Mouse (Mus musculus): Measurements from ENCODE around the gene Trmo. TPM values are rescaled to one million over a fixed set of nuclear protein-coding genes. Genes with fewer than 3 reads are reported as not detected.

Gene Trmo
- polyA plus RNA-seq, 1 experiment from 2014 or later, result 11.6 TPM

- ATAC-seq (replicated peaks; ENCODE audit: low FRiP score) (no peak), DNase-seq (ENCODE audit: low spot score) (peak; percentile 63)
- Histone ChIP-seq H3K27ac (ENCODE audit: low read depth, low read length) (peak overlapping the region; percentile 89), H3K4me1 (replicated peaks; ENCODE audit: control insufficient read depth, insufficient read depth, low read length) (no peaks in the 10 kb centered on the region; the same call in 1 of the 2 replicates), H3K9me3 (ENCODE audit: control insufficient read depth, low read length) (no peaks in the 10 kb centered on the region), H3K27me3 (ENCODE audit: control insufficient read depth, insufficient read depth, low read length) (no peaks in the 10 kb centered on the region), H3K4me2 (ENCODE audit: low read depth, low read length, severe bottlenecking) (peak overlapping the region; percentile 71), H3K9ac (ENCODE audit: low read length) (peak overlapping the region; percentile 90), H3K36me3 (ENCODE audit: control insufficient read depth, insufficient read depth, low read length) (no peaks in the 10 kb centered on the region; the same call in 1 of the 2 replicates), H3K4me3 (ENCODE audit: low read depth, low read length) (peak overlapping the region; percentile 64)
- WGBS, result 2% methylated on average over 24 of the region's 24 CpGs
Observed at GRCm38 (mm10) chr4:46389612-46390341, 540 bp upstream of the Trmo start.

- DNase-seq (ENCODE audit: low spot score), result no peak
- Histone ChIP-seq H3K36me3 (ENCODE audit: control insufficient read depth, insufficient read depth, low read length) (no peaks in the 10 kb centered on the region; the same call in 1 of the 2 replicates), H3K4me1 (replicated peaks; ENCODE audit: control insufficient read depth, insufficient read depth, low read length) (no peaks in the 10 kb centered on the region; the same call in 1 of the 2 replicates), H3K9ac (ENCODE audit: low read length) (peak overlapping the region; percentile 90; the same call in 1 of the 2 replicates), H3K27me3 (ENCODE audit: control insufficient read depth, insufficient read depth, low read length) (no peaks in the 10 kb centered on the region), H3K27ac (ENCODE audit: low read depth, low read length) (no peak overlapping the region), H3K4me3 (ENCODE audit: low read depth, low read length) (peak overlapping the region; percentile 64), H3K9me3 (ENCODE audit: control insufficient read depth, low read length) (no peaks in the 10 kb centered on the region), H3K4me2 (ENCODE audit: low read depth, low read length, severe bottlenecking) (peak overlapping the region; percentile 71; the same call in 1 of the 2 replicates)
- WGBS, result 38% methylated on average over 5 of the region's 5 CpGs
- no peak for ATAC-seq (replicated peaks; ENCODE audit: low FRiP score)
Observed at GRCm38 (mm10) chr4:46388556-46388955, 681 bp downstream of the Trmo start.

- Histone ChIP-seq H3K4me1 (replicated peaks; ENCODE audit: control insufficient read depth, insufficient read depth, low read length) (0 out of 2 replicates have a peak, but pooled peaks cover 2% of the 10 kb centered on the region), H3K4me2 (ENCODE audit: low read depth, low read length, severe bottlenecking) (peak overlapping the region; percentile 52), H3K36me3 (ENCODE audit: control insufficient read depth, insufficient read depth, low read length) (no peaks in the 10 kb centered on the region; the same call in 1 of the 2 replicates), H3K9me3 (ENCODE audit: control insufficient read depth, low read length) (no peaks in the 10 kb centered on the region), H3K27me3 (ENCODE audit: control insufficient read depth, insufficient read depth, low read length) (no peaks in the 10 kb centered on the region; the same call in 1 of the 2 replicates), H3K4me3 (ENCODE audit: low read depth, low read length) (peak overlapping the region; percentile 25), H3K9ac (ENCODE audit: low read length) (0 out of 2 replicates have a peak overlapping the region, but pooled peaks have one; percentile 16), H3K27ac (ENCODE audit: low read depth, low read length) (no peak overlapping the region)
- DNase-seq (ENCODE audit: low spot score), result peak; percentile 86
- peak; percentile 51 for ATAC-seq (replicated peaks; ENCODE audit: low FRiP score)
- WGBS, result 17% methylated on average over 22 of the region's 22 CpGs
Observed at GRCm38 (mm10) chr4:46374869-46375368, 14.3 kb downstream of the Trmo start.

GRCm38 (mm10) chr4:46374455-46374854 lies 14.8 kb downstream of the Trmo start:
- ATAC-seq (replicated peaks; ENCODE audit: low FRiP score) (no peak), DNase-seq (ENCODE audit: low spot score) (no peak)
- Histone ChIP-seq H3K9ac (ENCODE audit: low read length) (no peak overlapping the region), H3K27ac (ENCODE audit: low read depth, low read length) (no peak overlapping the region), H3K27me3 (ENCODE audit: control insufficient read depth, insufficient read depth, low read length) (no peaks in the 10 kb centered on the region; the same call in 1 of the 2 replicates), H3K9me3 (ENCODE audit: control insufficient read depth, low read length) (no peaks in the 10 kb centered on the region), H3K36me3 (ENCODE audit: control insufficient read depth, insufficient read depth, low read length) (no peaks in the 10 kb centered on the region; the same call in 1 of the 2 replicates), H3K4me3 (ENCODE audit: low read depth, low read length) (peak overlapping the region; percentile 25), H3K4me1 (replicated peaks; ENCODE audit: control insufficient read depth, insufficient read depth, low read length) (0 out of 2 replicates have a peak, but pooled peaks cover 2% of the 10 kb centered on the region), H3K4me2 (ENCODE audit: low read depth, low read length, severe bottlenecking) (peak overlapping the region; percentile 52)
- WGBS, result 55% methylated on average over 6 of the region's 6 CpGs

- Histone ChIP-seq H3K9me3 (ENCODE audit: control insufficient read depth, low read length) (no peaks in the 10 kb centered on the region), H3K4me2 (ENCODE audit: low read depth, low read length, severe bottlenecking) (peak overlapping the region; percentile 32; the same call in 1 of the 2 replicates), H3K27me3 (ENCODE audit: control insufficient read depth, insufficient read depth, low read length) (no peaks in the 10 kb centered on the region; the same call in 1 of the 2 replicates), H3K4me1 (replicated peaks; ENCODE audit: control insufficient read depth, insufficient read depth, low read length) (peaks cover 4% of the 10 kb centered on the region), H3K9ac (ENCODE audit: low read length) (peak overlapping the region; percentile 29; the same call in 1 of the 2 replicates), H3K4me3 (ENCODE audit: low read depth, low read length) (no peak overlapping the region), H3K36me3 (ENCODE audit: control insufficient read depth, insufficient read depth, low read length) (no peaks in the 10 kb centered on the region), H3K27ac (ENCODE audit: low read depth, low read length) (no peak overlapping the region)
- 3% methylated on average over 18 of the region's 19 CpGs for WGBS
- peak; percentile 72 for DNase-seq (ENCODE audit: low spot score)
- ATAC-seq (replicated peaks; ENCODE audit: low FRiP score), result peak; percentile 55; the same call in 1 of the 2 replicates
Observed at GRCm38 (mm10) chr4:46371030-46371429, 18.2 kb downstream of the Trmo start.

- H3K9ac ChIP-seq (ENCODE audit: low read length), result no peak overlapping the region
- peaks cover 4% of the 10 kb centered on the region for H3K4me1 ChIP-seq (replicated peaks; ENCODE audit: control insufficient read depth, insufficient read depth, low read length)
- no peak overlapping the region for H3K4me3 ChIP-seq (ENCODE audit: low read depth, low read length)
- WGBS, result 52% methylated on average over 6 of the region's 6 CpGs
- H3K4me2 ChIP-seq (ENCODE audit: low read depth, low read length, severe bottlenecking), result no peak overlapping the region
- H3K27ac ChIP-seq (ENCODE audit: low read depth, low read length), result no peak overlapping the region
- peaks cover under 1% of the 10 kb centered on the region; the same call in 1 of the 2 replicates for H3K27me3 ChIP-seq (ENCODE audit: control insufficient read depth, insufficient read depth, low read length)
- no peaks in the 10 kb centered on the region for H3K9me3 ChIP-seq (ENCODE audit: control insufficient read depth, low read length)
- DNase-seq (ENCODE audit: low spot score) (no peak), ATAC-seq (replicated peaks; ENCODE audit: low FRiP score) (no peak)
- no peaks in the 10 kb centered on the region for H3K36me3 ChIP-seq (ENCODE audit: control insufficient read depth, insufficient read depth, low read length)
Observed at GRCm38 (mm10) chr4:46370406-46370805, 18.8 kb downstream of the Trmo start.

- H3K27me3 ChIP-seq (ENCODE audit: control insufficient read depth, insufficient read depth, low read length), result peaks cover 2% of the 10 kb centered on the region; the same call in 1 of the 2 replicates
- no peak overlapping the region for H3K9ac ChIP-seq (ENCODE audit: low read length)
- DNase-seq (ENCODE audit: low spot score) (no peak), ATAC-seq (replicated peaks; ENCODE audit: low FRiP score) (no peak)
- no peak overlapping the region for H3K4me3 ChIP-seq (ENCODE audit: low read depth, low read length)
- no peak overlapping the region for H3K27ac ChIP-seq (ENCODE audit: low read depth, low read length)
- no peaks in the 10 kb centered on the region for H3K9me3 ChIP-seq (ENCODE audit: control insufficient read depth, low read length)
- 61% methylated on average over 4 of the region's 4 CpGs for WGBS
- H3K36me3 ChIP-seq (ENCODE audit: control insufficient read depth, insufficient read depth, low read length), result no peaks in the 10 kb centered on the region
- no peak overlapping the region for H3K4me2 ChIP-seq (ENCODE audit: low read depth, low read length, severe bottlenecking)
- peaks cover 4% of the 10 kb centered on the region for H3K4me1 ChIP-seq (replicated peaks; ENCODE audit: control insufficient read depth, insufficient read depth, low read length)
Observed at GRCm38 (mm10) chr4:46369070-46369469, 20.2 kb downstream of the Trmo start.

- H3K9me3 ChIP-seq (ENCODE audit: control insufficient read depth, low read length), result no peaks in the 10 kb centered on the region
- peak; percentile 85 for ATAC-seq (replicated peaks; ENCODE audit: low FRiP score)
- H3K4me3 ChIP-seq (ENCODE audit: low read depth, low read length), result no peak overlapping the region
- H3K27me3 ChIP-seq (ENCODE audit: control insufficient read depth, insufficient read depth, low read length), result peaks cover 2% of the 10 kb centered on the region; the same call in 1 of the 2 replicates
- no peaks in the 10 kb centered on the region for H3K36me3 ChIP-seq (ENCODE audit: control insufficient read depth, insufficient read depth, low read length)
- 4% methylated on average over 12 of the region's 12 CpGs for WGBS
- no peak overlapping the region for H3K9ac ChIP-seq (ENCODE audit: low read length)
- peak; percentile 81 for DNase-seq (ENCODE audit: low spot score)
- H3K4me1 ChIP-seq (replicated peaks; ENCODE audit: control insufficient read depth, insufficient read depth, low read length), result peaks cover 4% of the 10 kb centered on the region
- no peak overlapping the region for H3K4me2 ChIP-seq (ENCODE audit: low read depth, low read length, severe bottlenecking)
- H3K27ac ChIP-seq (ENCODE audit: low read depth, low read length), result 0 out of 2 replicates have a peak overlapping the region, but pooled peaks have one; percentile 6
Observed at GRCm38 (mm10) chr4:46367487-46367959, 21.7 kb downstream of the Trmo start.

All from forebrain, embryonic 11.5 days (tissue).